Mouse (Mus musculus): ENCODE results near the gene Gm48552. TPM values are rescaled to one million over a fixed set of nuclear protein-coding genes. Genes with fewer than 3 reads are reported as not detected.
A peak's percentile ranks its signal among the peaks of the same experiment; 100 is the strongest.

The Gm48552 gene
- polyA plus RNA-seq, 1 experiment from 2014 or later = not detected

DNA sequence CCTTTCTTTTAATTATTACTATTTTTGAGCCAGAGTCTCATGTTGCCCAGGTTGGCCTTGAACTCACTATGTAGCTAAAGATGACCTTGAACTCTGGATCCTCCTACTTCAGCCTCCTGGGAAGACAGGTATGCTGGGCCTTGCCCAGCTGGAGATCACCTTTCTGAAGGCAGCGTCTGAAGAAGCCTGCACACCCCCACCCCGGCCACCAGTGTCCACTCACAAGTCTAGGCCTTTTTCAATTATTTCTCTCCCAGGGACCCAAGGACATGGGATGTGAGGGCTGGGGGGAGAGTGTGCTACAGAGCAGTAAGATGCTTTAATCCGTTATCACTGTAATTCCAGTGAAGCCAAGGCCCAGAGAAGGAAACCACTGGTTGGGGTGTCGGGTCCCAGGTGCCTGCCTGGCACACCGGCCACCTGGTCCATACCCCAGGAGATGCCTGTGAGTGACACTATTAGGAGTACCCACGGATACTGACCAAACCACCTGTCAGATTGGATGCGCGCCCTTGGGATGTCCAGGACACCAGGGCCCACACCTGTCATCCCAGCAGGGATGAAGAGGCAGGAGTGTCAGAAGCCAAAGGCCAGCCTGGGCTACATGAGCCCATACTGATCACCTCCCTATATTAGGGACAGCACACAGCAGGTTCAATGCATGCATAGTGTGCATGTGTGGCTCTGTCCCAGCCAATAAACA is 39.1 kb downstream of the Gm48552 start:
- Histone ChIP-seq H3K9ac (replicated peaks; ENCODE audit: low read length) (no peak overlapping the region), H3K4me1 (ENCODE audit: control insufficient read depth, insufficient read depth, low read length) (peaks cover 6% of the 10 kb centered on the region), H3K4me3 (ENCODE audit: low read depth, low read length) (no peak overlapping the region), H3K27ac (replicated peaks; ENCODE audit: low read depth, low read length) (no peak overlapping the region), H3K27me3 (ENCODE audit: control insufficient read depth, insufficient read depth, low read length) (peaks cover 31% of the 10 kb centered on the region), H3K9me3 (replicated peaks; ENCODE audit: control insufficient read depth, low read length) (no peaks in the 10 kb centered on the region), H3K4me2 (ENCODE audit: low read depth, low read length) (no peak overlapping the region), H3K36me3 (replicated peaks; ENCODE audit: control insufficient read depth, insufficient read depth, low read depth, low read length) (no peaks in the 10 kb centered on the region)
- ATAC-seq (replicated peaks; ENCODE audit: insufficient number of reproducible peaks, low FRiP score, low TSS enrichment, low read depth) (no peak), DNase-seq (ENCODE audit: low spot score) (no peak)
- WGBS = 76% methylated on average over 8 of the region's 8 CpGs

GRCm38 (mm10) chr10:81428507-81428870 is 39.7 kb downstream of the Gm48552 start:
- Histone ChIP-seq H3K4me3 (ENCODE audit: low read depth, low read length) (no peak overlapping the region), H3K4me1 (ENCODE audit: control insufficient read depth, insufficient read depth, low read length) (peaks cover 9% of the 10 kb centered on the region), H3K27ac (replicated peaks; ENCODE audit: low read depth, low read length) (no peak overlapping the region), H3K4me2 (ENCODE audit: low read depth, low read length) (no peak overlapping the region), H3K27me3 (ENCODE audit: control insufficient read depth, insufficient read depth, low read length) (peaks cover 31% of the 10 kb centered on the region), H3K9me3 (replicated peaks; ENCODE audit: control insufficient read depth, low read length) (no peaks in the 10 kb centered on the region), H3K36me3 (replicated peaks; ENCODE audit: control insufficient read depth, insufficient read depth, low read depth, low read length) (no peaks in the 10 kb centered on the region), H3K9ac (replicated peaks; ENCODE audit: low read length) (no peak overlapping the region)
- ATAC-seq (replicated peaks; ENCODE audit: insufficient number of reproducible peaks, low FRiP score, low TSS enrichment, low read depth) (no peak), DNase-seq (ENCODE audit: low spot score) (no peak)
- 87% methylated on average over 7 of the region's 7 CpGs for WGBS

- Histone ChIP-seq H3K4me2 (ENCODE audit: low read depth, low read length) (peak overlapping the region; percentile 90), H3K9me3 (replicated peaks; ENCODE audit: control insufficient read depth, low read length) (no peaks in the 10 kb centered on the region), H3K27ac (replicated peaks; ENCODE audit: low read depth, low read length) (no peak overlapping the region), H3K36me3 (replicated peaks; ENCODE audit: control insufficient read depth, insufficient read depth, low read depth, low read length) (no peaks in the 10 kb centered on the region), H3K4me3 (ENCODE audit: low read depth, low read length) (no peak overlapping the region), H3K9ac (replicated peaks; ENCODE audit: low read length) (no peak overlapping the region), H3K27me3 (ENCODE audit: control insufficient read depth, insufficient read depth, low read length) (peaks cover 31% of the 10 kb centered on the region), H3K4me1 (ENCODE audit: control insufficient read depth, insufficient read depth, low read length) (peaks cover 9% of the 10 kb centered on the region)
- ATAC-seq (replicated peaks; ENCODE audit: insufficient number of reproducible peaks, low FRiP score, low TSS enrichment, low read depth) = no peak
- 21% methylated on average over 2 of the region's 2 CpGs for WGBS
- DNase-seq (ENCODE audit: low spot score) = no peak
Observed at GRCm38 (mm10) chr10:81429092-81429491, 40.3 kb downstream of the Gm48552 start.

DNA sequence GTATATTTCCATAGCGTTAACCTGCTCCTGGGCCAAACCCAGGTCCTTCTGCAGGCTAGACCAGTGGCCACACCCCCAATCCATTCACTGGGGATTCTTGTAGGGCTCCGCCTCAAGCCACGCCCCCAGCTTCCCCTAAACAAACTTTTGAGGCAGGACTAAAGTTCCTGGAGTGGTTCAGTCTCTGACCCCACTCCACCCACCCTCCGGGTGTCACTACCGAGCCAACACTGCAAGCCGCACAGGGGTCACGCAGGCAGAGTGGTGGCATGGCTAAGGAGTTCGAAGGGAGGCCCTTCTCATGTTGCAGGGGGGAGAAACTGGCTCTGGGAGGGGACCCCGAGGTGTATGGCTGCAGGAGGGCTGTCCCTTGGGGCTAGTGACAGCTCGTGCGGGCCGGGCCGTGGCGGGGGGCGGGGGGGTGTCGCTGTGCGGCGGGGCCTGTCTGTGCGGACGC is 40.8 kb downstream of the Gm48552 start:
- H3K4me1 ChIP-seq (ENCODE audit: control insufficient read depth, insufficient read depth, low read length) = peaks cover 9% of the 10 kb centered on the region
- no peaks in the 10 kb centered on the region for H3K36me3 ChIP-seq (replicated peaks; ENCODE audit: control insufficient read depth, insufficient read depth, low read depth, low read length)
- peak overlapping the region; percentile 83 for H3K9ac ChIP-seq (replicated peaks; ENCODE audit: low read length)
- no peaks in the 10 kb centered on the region for H3K9me3 ChIP-seq (replicated peaks; ENCODE audit: control insufficient read depth, low read length)
- under 1% methylated on average over 20 of the region's 20 CpGs for WGBS
- peak; percentile 87 for DNase-seq (ENCODE audit: low spot score)
- H3K27me3 ChIP-seq (ENCODE audit: control insufficient read depth, insufficient read depth, low read length) = peaks cover 31% of the 10 kb centered on the region
- peak overlapping the region; percentile 90 for H3K4me2 ChIP-seq (ENCODE audit: low read depth, low read length)
- H3K4me3 ChIP-seq (ENCODE audit: low read depth, low read length) = peak overlapping the region; percentile 81
- H3K27ac ChIP-seq (replicated peaks; ENCODE audit: low read depth, low read length) = peak overlapping the region; percentile 81
- ATAC-seq (replicated peaks; ENCODE audit: insufficient number of reproducible peaks, low FRiP score, low TSS enrichment, low read depth) = 0 out of 2 replicates have a peak, but pooled peaks have one; percentile 5

DNA sequence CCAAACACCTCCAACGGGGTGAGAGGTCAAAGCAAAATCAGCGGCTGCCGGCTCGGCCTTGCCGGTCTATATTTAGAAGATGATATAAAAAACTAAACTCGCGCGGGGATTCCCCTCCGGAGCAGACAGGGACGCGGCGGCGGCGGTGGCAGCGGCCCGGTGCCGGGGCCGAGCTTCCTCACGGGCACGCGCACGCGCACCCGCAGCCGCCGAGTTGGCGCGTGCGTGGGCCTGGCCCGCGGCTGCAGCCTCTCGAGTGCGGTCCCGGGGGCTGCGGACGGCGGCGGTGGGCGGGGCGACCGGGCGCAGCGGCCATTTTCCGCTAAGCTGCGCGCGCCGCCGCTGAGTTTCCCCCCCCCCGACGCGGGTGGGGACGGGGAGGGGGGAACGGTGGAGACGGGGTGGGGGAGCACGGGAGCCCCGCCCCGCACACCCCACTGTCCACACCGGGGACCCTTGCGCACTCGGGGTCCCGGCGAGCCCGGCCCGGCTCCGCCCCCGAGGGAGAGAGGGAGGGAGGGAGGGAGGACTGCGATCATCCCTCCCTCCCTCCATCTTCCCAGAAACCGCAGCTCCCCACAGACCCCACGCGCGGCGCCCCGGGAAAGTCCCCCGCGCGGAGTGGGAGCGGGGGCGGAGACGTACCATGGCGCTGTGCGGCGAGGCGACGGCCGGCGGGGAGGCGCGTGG is 41.5 kb downstream of the Gm48552 start:
- Histone ChIP-seq H3K4me1 (ENCODE audit: control insufficient read depth, insufficient read depth, low read length) (peaks cover 9% of the 10 kb centered on the region), H3K36me3 (replicated peaks; ENCODE audit: control insufficient read depth, insufficient read depth, low read depth, low read length) (no peaks in the 10 kb centered on the region), H3K27ac (replicated peaks; ENCODE audit: low read depth, low read length) (peak overlapping the region; percentile 81), H3K4me2 (ENCODE audit: low read depth, low read length) (peak overlapping the region; percentile 90), H3K9ac (replicated peaks; ENCODE audit: low read length) (peak overlapping the region; percentile 83), H3K4me3 (ENCODE audit: low read depth, low read length) (peak overlapping the region; percentile 81), H3K9me3 (replicated peaks; ENCODE audit: control insufficient read depth, low read length) (no peaks in the 10 kb centered on the region), H3K27me3 (ENCODE audit: control insufficient read depth, insufficient read depth, low read length) (peaks cover 26% of the 10 kb centered on the region)
- peak; percentile 80 for DNase-seq (ENCODE audit: low spot score)
- under 1% methylated on average over 55 of the region's 89 CpGs for WGBS
- ATAC-seq (replicated peaks; ENCODE audit: insufficient number of reproducible peaks, low FRiP score, low TSS enrichment, low read depth) = no peak

GRCm38 (mm10) chr10:81430831-81431525 is 42.2 kb downstream of the Gm48552 start:
- Histone ChIP-seq H3K27ac (replicated peaks; ENCODE audit: low read depth, low read length) (peak overlapping the region; percentile 81), H3K4me3 (ENCODE audit: low read depth, low read length) (peak overlapping the region; percentile 81), H3K9me3 (replicated peaks; ENCODE audit: control insufficient read depth, low read length) (no peaks in the 10 kb centered on the region), H3K9ac (replicated peaks; ENCODE audit: low read length) (peak overlapping the region; percentile 83), H3K4me1 (ENCODE audit: control insufficient read depth, insufficient read depth, low read length) (peaks cover 9% of the 10 kb centered on the region), H3K36me3 (replicated peaks; ENCODE audit: control insufficient read depth, insufficient read depth, low read depth, low read length) (no peaks in the 10 kb centered on the region), H3K4me2 (ENCODE audit: low read depth, low read length) (peak overlapping the region; percentile 90), H3K27me3 (ENCODE audit: control insufficient read depth, insufficient read depth, low read length) (peaks cover 19% of the 10 kb centered on the region)
- DNase-seq (ENCODE audit: low spot score) = peak; percentile 41
- WGBS = 2% methylated on average over 51 of the region's 70 CpGs
- ATAC-seq (replicated peaks; ENCODE audit: insufficient number of reproducible peaks, low FRiP score, low TSS enrichment, low read depth) = 0 out of 2 replicates have a peak, but pooled peaks have one; percentile 12

- Histone ChIP-seq H3K36me3 (replicated peaks; ENCODE audit: control insufficient read depth, insufficient read depth, low read depth, low read length) (no peaks in the 10 kb centered on the region), H3K4me2 (ENCODE audit: low read depth, low read length) (peak overlapping the region; percentile 90), H3K9me3 (replicated peaks; ENCODE audit: control insufficient read depth, low read length) (no peaks in the 10 kb centered on the region), H3K4me3 (ENCODE audit: low read depth, low read length) (peak overlapping the region; percentile 81), H3K27ac (replicated peaks; ENCODE audit: low read depth, low read length) (no peak overlapping the region), H3K9ac (replicated peaks; ENCODE audit: low read length) (no peak overlapping the region), H3K27me3 (ENCODE audit: control insufficient read depth, insufficient read depth, low read length) (peaks cover 16% of the 10 kb centered on the region), H3K4me1 (ENCODE audit: control insufficient read depth, insufficient read depth, low read length) (peaks cover 5% of the 10 kb centered on the region)
- DNase-seq (ENCODE audit: low spot score) (no peak), ATAC-seq (replicated peaks; ENCODE audit: insufficient number of reproducible peaks, low FRiP score, low TSS enrichment, low read depth) (no peak)
- WGBS = 12% methylated on average over 15 of the region's 15 CpGs
Observed at GRCm38 (mm10) chr10:81431526-81432168, 42.8 kb downstream of the Gm48552 start.
